Mouse (Mus musculus): Measurements from ENCODE around the gene Olfr460. TPM values are rescaled to one million over a fixed set of nuclear protein-coding genes. Genes with fewer than 3 reads are reported as not detected.
"Not testable (repeated sequence)": the region's sequence is repeated elsewhere in the genome, so short reads cannot be mapped to it uniquely, and the experiment has no call there.

The Olfr460 gene
- polyA plus RNA-seq, 1 experiment from 2014 or later: not detected

- H3K9ac ChIP-seq (ENCODE audit: low read length); H3K9me3 ChIP-seq (replicated peaks; ENCODE audit: control insufficient read depth, low read length); H3K4me2 ChIP-seq (ENCODE audit: low read depth, low read length); H3K4me3 ChIP-seq (replicated peaks; ENCODE audit: low read length); H3K27ac ChIP-seq (ENCODE audit: low read length); H3K36me3 ChIP-seq (ENCODE audit: control insufficient read depth, insufficient read depth, low read length); H3K27me3 ChIP-seq (ENCODE audit: control insufficient read depth, insufficient read depth, low read length); H3K4me1 ChIP-seq (ENCODE audit: control insufficient read depth, insufficient read depth, low read length); ATAC-seq (ENCODE audit: insufficient read depth, low FRiP score): not testable (repeated sequence)
- WGBS: 37% methylated on average over 4 of the region's 4 CpGs
These were observed 29.3 kb downstream of the Olfr460 start for GRCm38 (mm10) chr6:40598546-40598945.

- no peak for ATAC-seq (ENCODE audit: insufficient read depth, low FRiP score)
- Histone ChIP-seq H3K4me2 (ENCODE audit: low read depth, low read length) (no peak overlapping the region), H3K4me1 (ENCODE audit: control insufficient read depth, insufficient read depth, low read length) (no peaks in the 10 kb centered on the region)
These were observed 38.1 kb downstream of the Olfr460 start for GRCm38 (mm10) chr6:40607431-40607830.

GRCm38 (mm10) chr6:40610244-40610643 is 41.0 kb downstream of the Olfr460 start:
- no peaks in the 10 kb centered on the region for H3K9me3 ChIP-seq (replicated peaks; ENCODE audit: control insufficient read depth, low read length)
- H3K4me1 ChIP-seq (ENCODE audit: control insufficient read depth, insufficient read depth, low read length): no peaks in the 10 kb centered on the region
- ATAC-seq (ENCODE audit: insufficient read depth, low FRiP score): no peak
- no peak overlapping the region for H3K4me2 ChIP-seq (ENCODE audit: low read depth, low read length)
- no peak overlapping the region for H3K4me3 ChIP-seq (replicated peaks; ENCODE audit: low read length)
- no peaks in the 10 kb centered on the region for H3K27me3 ChIP-seq (ENCODE audit: control insufficient read depth, insufficient read depth, low read length)
- WGBS: 68% methylated on average over 8 of the region's 8 CpGs
- H3K36me3 ChIP-seq (ENCODE audit: control insufficient read depth, insufficient read depth, low read length): no peaks in the 10 kb centered on the region
- no peak overlapping the region for H3K9ac ChIP-seq (ENCODE audit: low read length)
- H3K27ac ChIP-seq (ENCODE audit: low read length): no peak overlapping the region

More at GRCm38 (mm10) chr6:40607431-40607830, 38.1 kb downstream of the Olfr460 start:
- Histone ChIP-seq H3K4me3 (replicated peaks; ENCODE audit: low read length) (no peak overlapping the region), H3K9ac (ENCODE audit: low read length) (no peak overlapping the region), H3K27ac (ENCODE audit: low read length) (no peak overlapping the region), H3K27me3 (ENCODE audit: control insufficient read depth, insufficient read depth, low read length) (no peaks in the 10 kb centered on the region), H3K36me3 (ENCODE audit: control insufficient read depth, insufficient read depth, low read length) (no peaks in the 10 kb centered on the region), H3K9me3 (replicated peaks; ENCODE audit: control insufficient read depth, low read length) (no peaks in the 10 kb centered on the region)

- no peak for ATAC-seq (ENCODE audit: insufficient read depth, low FRiP score)
- H3K9ac ChIP-seq (ENCODE audit: low read length): no peak within 1 kb of the TSS
- no peak within 1 kb of the TSS for H3K4me3 ChIP-seq (replicated peaks; ENCODE audit: low read length)
- H3K27me3 ChIP-seq (ENCODE audit: control insufficient read depth, insufficient read depth, low read length): no peaks in the 10 kb centered on the region
- H3K27ac ChIP-seq (ENCODE audit: low read length): no peak within 1 kb of the TSS
- WGBS: 86% methylated on average over 4 of the region's 4 CpGs
- H3K36me3 ChIP-seq (ENCODE audit: control insufficient read depth, insufficient read depth, low read length): no peaks in the 10 kb centered on the region
- H3K4me1 ChIP-seq (ENCODE audit: control insufficient read depth, insufficient read depth, low read length): no peaks in the 10 kb centered on the region
- no peak within 1 kb of the TSS for H3K4me2 ChIP-seq (ENCODE audit: low read depth, low read length)
- no peaks in the 10 kb centered on the region for H3K9me3 ChIP-seq (replicated peaks; ENCODE audit: control insufficient read depth, low read length)
These were observed 44.1 kb downstream of the Olfr460 start, which contains the start of gene Tas2r138 for GRCm38 (mm10) chr6:40613260-40613852. Gene Tas2r138, minus strand, starts transcription at chr6:40613310.

- Histone ChIP-seq H3K27me3 (ENCODE audit: control insufficient read depth, insufficient read depth, low read length) (no peaks in the 10 kb centered on the region), H3K4me2 (ENCODE audit: low read depth, low read length) (no peak overlapping the region), H3K36me3 (ENCODE audit: control insufficient read depth, insufficient read depth, low read length) (no peaks in the 10 kb centered on the region), H3K9me3 (replicated peaks; ENCODE audit: control insufficient read depth, low read length) (no peaks in the 10 kb centered on the region), H3K4me3 (replicated peaks; ENCODE audit: low read length) (no peak overlapping the region), H3K27ac (ENCODE audit: low read length) (no peak overlapping the region), H3K9ac (ENCODE audit: low read length) (no peak overlapping the region), H3K4me1 (ENCODE audit: control insufficient read depth, insufficient read depth, low read length) (no peaks in the 10 kb centered on the region)
- no peak for ATAC-seq (ENCODE audit: insufficient read depth, low FRiP score)
- WGBS: 8% methylated on average over 2 of the region's 2 CpGs
These were observed 48.7 kb downstream of the Olfr460 start for GRCm38 (mm10) chr6:40617965-40618364.

Other genes with a start within 250 kb of the Olfr460 start
- 34.9 and 40.0 TPM in 2 replicates for gene Agk, start 244.3 kb upstream of the Olfr460 start, polyA plus RNA-seq (2015; fragmentation: Nextera tagmentation; extraction: Ambion mirVana)
- 16.6 and 19.8 TPM in 2 replicates for gene E330009J07Rik, start 133.4 kb upstream of the Olfr460 start, polyA plus RNA-seq (2015; fragmentation: Nextera tagmentation; extraction: Ambion mirVana)
- not detected in 2 replicates for gene Wee2, start 130.4 kb upstream of the Olfr460 start, polyA plus RNA-seq (2015; fragmentation: Nextera tagmentation; extraction: Ambion mirVana)
- gene Ssbp1, start 98.1 kb upstream of the Olfr460 start, polyA plus RNA-seq (2015; fragmentation: Nextera tagmentation; extraction: Ambion mirVana): 135 and 143 TPM in 2 replicates
- not detected in 2 replicates for gene Tas2r137, start 78.3 kb upstream of the Olfr460 start, polyA plus RNA-seq (2015; fragmentation: Nextera tagmentation; extraction: Ambion mirVana)
- not detected in 2 replicates for gene Tas2r108, start 76.0 kb upstream of the Olfr460 start, polyA plus RNA-seq (2015; fragmentation: Nextera tagmentation; extraction: Ambion mirVana)
- gene Prss37, start 50.0 kb upstream of the Olfr460 start, polyA plus RNA-seq (2015; fragmentation: Nextera tagmentation; extraction: Ambion mirVana): not detected in 2 replicates
- 0.09 TPM in 1 of 2 replicates, not detected in the other for gene Olfr461, start 14.4 kb upstream of the Olfr460 start, polyA plus RNA-seq (2015; fragmentation: Nextera tagmentation; extraction: Ambion mirVana)
- 1.8 and 2.8 TPM in 2 replicates for gene Clec5a, start 16.3 kb downstream of the Olfr460 start, polyA plus RNA-seq (2015; fragmentation: Nextera tagmentation; extraction: Ambion mirVana)
- not detected in 2 replicates for gene Tas2r138, start 43.8 kb downstream of the Olfr460 start, polyA plus RNA-seq (2015; fragmentation: Nextera tagmentation; extraction: Ambion mirVana)
- 3.0 and 3.9 TPM in 2 replicates for gene Mgam, start 59.3 kb downstream of the Olfr460 start, polyA plus RNA-seq (2015; fragmentation: Nextera tagmentation; extraction: Ambion mirVana)